Mouse (Mus musculus): ENCODE measurements at regions not wholly inside any gene's neighbourhood (a gene's known extent, or its start where the extent isn't known, plus 50 kb on each side); places are given as distances from the start of the nearest gene placed in this dataset.

GRCm38 (mm10) chr1:155041592-155041991, 57.8 kb downstream of the Ier5 start:
- no peak for DNase-seq (ENCODE audit: extremely low spot score)

GRCm38 (mm10) chr1:155040939-155041371, 58.5 kb downstream of the Ier5 start:
- DNase-seq (ENCODE audit: extremely low spot score) = no peak

- DNase-seq (ENCODE audit: extremely low spot score) = no peak
Measured at GRCm38 (mm10) chr1:155040086-155040726, 59.2 kb downstream of the Ier5 start.

- no peak for DNase-seq (ENCODE audit: extremely low spot score)
Measured at GRCm38 (mm10) chr1:155038631-155039625, 60.5 kb downstream of the Ier5 start.

- DNase-seq (ENCODE audit: extremely low spot score) = no peak
Measured at GRCm38 (mm10) chr1:155037479-155037878, 62.0 kb downstream of the Ier5 start.

- peak; percentile 57 for DNase-seq (ENCODE audit: extremely low spot score)
Measured at GRCm38 (mm10) chr1:155030908-155031307, 68.5 kb downstream of the Ier5 start.

- no peak for DNase-seq (ENCODE audit: extremely low spot score)
Measured at GRCm38 (mm10) chr1:155029195-155029879, 70.1 kb downstream of the Ier5 start.

GRCm38 (mm10) chr1:155028735-155029134, 70.7 kb downstream of the Ier5 start:
- no peak for DNase-seq (ENCODE audit: extremely low spot score)

GRCm38 (mm10) chr1:155028147-155028546, 71.3 kb downstream of the Ier5 start:
- DNase-seq (ENCODE audit: extremely low spot score) = no peak

- DNase-seq (ENCODE audit: extremely low spot score) = no peak
Measured at GRCm38 (mm10) chr1:155027583-155027982, 71.9 kb downstream of the Ier5 start.

- peak; percentile 78 for DNase-seq (ENCODE audit: extremely low spot score)
Measured at GRCm38 (mm10) chr1:155025862-155026478, 73.5 kb downstream of the Ier5 start.

GRCm38 (mm10) chr1:155023324-155023723, 76.1 kb downstream of the Ier5 start:
- no peak for DNase-seq (ENCODE audit: extremely low spot score)

- DNase-seq (ENCODE audit: extremely low spot score) = no peak
Measured at GRCm38 (mm10) chr1:155015669-155016068, 83.8 kb downstream of the Ier5 start.

- DNase-seq (ENCODE audit: extremely low spot score) = no peak
Measured at GRCm38 (mm10) chr1:155014944-155015343, 84.5 kb downstream of the Ier5 start.

- no peak for DNase-seq (ENCODE audit: extremely low spot score)
Measured at GRCm38 (mm10) chr1:155013784-155014183, 85.7 kb downstream of the Ier5 start.

- DNase-seq (ENCODE audit: extremely low spot score) = no peak
Measured at GRCm38 (mm10) chr1:155013361-155013760, 86.1 kb downstream of the Ier5 start.

- DNase-seq (ENCODE audit: extremely low spot score) = peak; percentile 86
Measured at GRCm38 (mm10) chr1:155006539-155007486, 92.6 kb downstream of the Ier5 start.

GRCm38 (mm10) chr1:155006099-155006498, 93.3 kb downstream of the Ier5 start:
- DNase-seq (ENCODE audit: extremely low spot score) = no peak

GRCm38 (mm10) chr1:155000301-155000700, 99.1 kb downstream of the Ier5 start:
- no peak for DNase-seq (ENCODE audit: extremely low spot score)

GRCm38 (mm10) chr1:154999501-155000131, 99.8 kb downstream of the Ier5 start:
- no peak for DNase-seq (ENCODE audit: extremely low spot score)
